Mouse (Mus musculus): Measurements from ENCODE around the gene Astl. TPM values are rescaled to one million over a fixed set of nuclear protein-coding genes. Genes with fewer than 3 reads are reported as not detected.

Gene Astl
- polyA plus RNA-seq, 1 experiment: not detected

GRCm38 (mm10) chr2:127369703-127370376, 31.4 kb downstream of the Astl start:
- Histone ChIP-seq H3K27me3 (ENCODE audit: control insufficient read depth) (peaks cover 32% of the 10 kb centered on the region), H3K4me1 (ENCODE audit: control insufficient read depth) (peaks cover 99% of the 10 kb centered on the region), H3K36me3 (ENCODE audit: control insufficient read depth) (peaks cover 86% of the 10 kb centered on the region), H3K4me3 (replicated peaks) (peak overlapping the region; percentile 68), H3K9me3 (ENCODE audit: control insufficient read depth, low read length) (peaks cover 4% of the 10 kb centered on the region; the same call in 1 of the 2 replicates)
- TF ChIP-seq TAL1 (IDR thresholded peaks at IDR 0.05; ENCODE audit: low read length) (no peak), GATA1 (IDR thresholded peaks at IDR 0.05; ENCODE audit: low read length) (no peak)

GRCm38 (mm10) chr2:127370561-127371483, 32.4 kb downstream of the Astl start:
- peak overlapping the region; percentile 68 for H3K4me3 ChIP-seq (replicated peaks)
- peaks cover 98% of the 10 kb centered on the region for H3K4me1 ChIP-seq (ENCODE audit: control insufficient read depth)
- no peak; the same call in 1 of the 2 replicates for TF ChIP-seq GATA1 (IDR thresholded peaks at IDR 0.05; ENCODE audit: low read length)
- peak; percentile 44; the same call in 1 of the 3 replicates for TF ChIP-seq TAL1 (IDR thresholded peaks at IDR 0.05; ENCODE audit: low read length)
- H3K9me3 ChIP-seq (ENCODE audit: control insufficient read depth, low read length): 0 out of 2 replicates have a peak, but pooled peaks cover 2% of the 10 kb centered on the region
- peaks cover 22% of the 10 kb centered on the region for H3K27me3 ChIP-seq (ENCODE audit: control insufficient read depth)
- H3K36me3 ChIP-seq (ENCODE audit: control insufficient read depth): peaks cover 82% of the 10 kb centered on the region

GRCm38 (mm10) chr2:127371484-127371861, 33.0 kb downstream of the Astl start:
- peak overlapping the region; percentile 68 for H3K4me3 ChIP-seq (replicated peaks)
- peaks cover 98% of the 10 kb centered on the region for H3K4me1 ChIP-seq (ENCODE audit: control insufficient read depth)
- peaks cover 16% of the 10 kb centered on the region for H3K27me3 ChIP-seq (ENCODE audit: control insufficient read depth)
- no peak for TF ChIP-seq GATA1 (IDR thresholded peaks at IDR 0.05; ENCODE audit: low read length)
- H3K36me3 ChIP-seq (ENCODE audit: control insufficient read depth): peaks cover 79% of the 10 kb centered on the region
- no peaks in the 10 kb centered on the region for H3K9me3 ChIP-seq (ENCODE audit: control insufficient read depth, low read length)

- H3K27me3 ChIP-seq (ENCODE audit: control insufficient read depth): peaks cover 10% of the 10 kb centered on the region
- peak overlapping the region; percentile 33 for H3K4me3 ChIP-seq (replicated peaks)
- peaks cover 77% of the 10 kb centered on the region for H3K36me3 ChIP-seq (ENCODE audit: control insufficient read depth)
- peaks cover 99% of the 10 kb centered on the region for H3K4me1 ChIP-seq (ENCODE audit: control insufficient read depth)
- H3K9me3 ChIP-seq (ENCODE audit: control insufficient read depth, low read length): no peaks in the 10 kb centered on the region
- TF ChIP-seq GATA1 (IDR thresholded peaks at IDR 0.05; ENCODE audit: low read length) (no peak), TAL1 (IDR thresholded peaks at IDR 0.05; ENCODE audit: low read length) (no peak)
Measured at GRCm38 (mm10) chr2:127372082-127372481, 33.6 kb downstream of the Astl start.

- TF ChIP-seq TAL1 (IDR thresholded peaks at IDR 0.05; ENCODE audit: low read length): no peak
- TF ChIP-seq GATA1 (IDR thresholded peaks at IDR 0.05; ENCODE audit: low read length): no peak
- Histone ChIP-seq H3K4me1 (ENCODE audit: control insufficient read depth) (peaks cover 99% of the 10 kb centered on the region), H3K27me3 (ENCODE audit: control insufficient read depth) (no peaks in the 10 kb centered on the region), H3K36me3 (ENCODE audit: control insufficient read depth) (peaks cover 62% of the 10 kb centered on the region), H3K4me3 (replicated peaks) (peak overlapping the region; percentile 60), H3K9me3 (ENCODE audit: control insufficient read depth, low read length) (no peaks in the 10 kb centered on the region)
Measured at GRCm38 (mm10) chr2:127374131-127374530, 35.7 kb downstream of the Astl start.

GRCm38 (mm10) chr2:127375087-127375486, 36.6 kb downstream of the Astl start:
- Histone ChIP-seq H3K27me3 (ENCODE audit: control insufficient read depth) (no peaks in the 10 kb centered on the region), H3K4me3 (replicated peaks) (peak overlapping the region; percentile 60), H3K4me1 (ENCODE audit: control insufficient read depth) (peaks cover 99% of the 10 kb centered on the region), H3K9me3 (ENCODE audit: control insufficient read depth, low read length) (no peaks in the 10 kb centered on the region), H3K36me3 (ENCODE audit: control insufficient read depth) (peaks cover 58% of the 10 kb centered on the region)
- TF ChIP-seq GATA1 (IDR thresholded peaks at IDR 0.05; ENCODE audit: low read length) (no peak), TAL1 (IDR thresholded peaks at IDR 0.05; ENCODE audit: low read length) (no peak)

- H3K36me3 ChIP-seq (ENCODE audit: control insufficient read depth): peaks cover 52% of the 10 kb centered on the region
- no peaks in the 10 kb centered on the region for H3K27me3 ChIP-seq (ENCODE audit: control insufficient read depth)
- no peaks in the 10 kb centered on the region for H3K9me3 ChIP-seq (ENCODE audit: control insufficient read depth, low read length)
- peaks cover 91% of the 10 kb centered on the region for H3K4me1 ChIP-seq (ENCODE audit: control insufficient read depth)
- peak overlapping the region; percentile 53 for H3K4me3 ChIP-seq (replicated peaks)
- TF ChIP-seq TAL1 (IDR thresholded peaks at IDR 0.05; ENCODE audit: low read length) (no peak), GATA1 (IDR thresholded peaks at IDR 0.05; ENCODE audit: low read length) (no peak)
Measured at GRCm38 (mm10) chr2:127375759-127376341, 37.4 kb downstream of the Astl start.

- Histone ChIP-seq H3K4me1 (ENCODE audit: control insufficient read depth) (peaks cover 84% of the 10 kb centered on the region), H3K27me3 (ENCODE audit: control insufficient read depth) (no peaks in the 10 kb centered on the region), H3K9me3 (ENCODE audit: control insufficient read depth, low read length) (no peaks in the 10 kb centered on the region), H3K36me3 (ENCODE audit: control insufficient read depth) (peaks cover 50% of the 10 kb centered on the region), H3K4me3 (replicated peaks) (peak overlapping the region; percentile 53)
- TF ChIP-seq GATA1 (IDR thresholded peaks at IDR 0.05; ENCODE audit: low read length) (no peak), TAL1 (IDR thresholded peaks at IDR 0.05; ENCODE audit: low read length) (no peak)
Measured at GRCm38 (mm10) chr2:127376423-127377051, 38.1 kb downstream of the Astl start.
